Mouse (Mus musculus) kidney, postnatal 4 days (tissue): ENCODE measurements around the gene Gstp2.
"Not testable (repeated sequence)": the region's sequence is repeated elsewhere in the genome, so short reads cannot be mapped to it uniquely, and the experiment has no call there.

Experiments
- DNase-seq, 2 experiments: peaks; one replicate each; pipeline ENCODE4 v3.0.0; 2021; ENCODE audit warnings: mixed read lengths in 2 of 2

Gstp2 gene

DNA sequence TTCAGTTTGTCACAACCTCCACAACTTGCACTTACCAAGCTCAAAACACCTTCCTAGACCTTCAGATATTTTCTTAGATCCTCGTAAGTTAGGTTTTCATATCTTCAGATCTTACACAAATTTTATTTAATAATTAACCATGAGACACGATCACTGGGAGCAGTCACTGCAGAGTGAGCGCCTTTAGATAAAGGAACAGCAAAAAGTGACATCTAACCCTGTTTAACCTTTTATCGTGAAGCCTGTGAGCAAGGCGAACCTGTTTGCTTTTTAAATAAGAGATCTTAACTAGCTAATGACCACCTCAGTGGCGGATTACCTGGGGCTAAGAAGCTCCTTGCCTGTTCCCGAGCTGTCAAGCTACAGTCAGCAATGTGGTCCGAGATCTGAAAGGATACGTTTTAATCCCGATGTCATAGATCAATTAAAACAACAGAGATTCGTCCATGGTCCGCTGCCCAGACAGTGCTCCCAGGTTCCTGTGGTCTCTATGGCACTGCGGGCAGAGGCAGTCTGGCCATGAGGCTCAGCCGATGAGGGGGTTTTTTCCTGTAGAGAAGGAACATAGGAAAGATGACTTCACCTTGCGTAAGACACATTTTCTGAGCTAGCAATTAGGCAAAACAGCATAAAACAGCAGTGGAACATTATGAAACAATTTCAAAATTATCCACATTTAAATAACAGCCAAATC, 23.0 kb upstream of the Gstp2 start:
- no peak for DNase-seq

DNA sequence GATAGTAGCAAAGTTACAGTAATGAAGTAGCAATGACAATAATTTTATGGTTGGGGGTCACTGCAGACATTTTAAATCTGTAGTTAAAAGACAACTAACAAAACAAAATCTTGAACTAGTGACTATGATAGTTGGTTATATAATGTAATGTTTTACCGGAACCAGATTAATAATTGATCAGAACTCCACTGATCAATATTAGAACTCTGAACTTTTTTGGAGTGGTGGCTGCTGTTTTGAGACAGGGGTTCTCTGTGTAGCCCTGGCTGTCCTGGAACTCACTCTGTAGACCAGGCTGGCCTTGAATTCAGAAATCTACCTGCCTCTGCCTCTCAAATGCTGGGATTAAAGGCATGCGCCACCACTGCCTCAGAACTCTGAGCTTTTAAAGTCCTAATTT, 22.4 kb upstream of the Gstp2 start:
- not testable (repeated sequence) for DNase-seq

GRCm38 (mm10) chr19:4066877-4067276, 21.1 kb upstream of the Gstp2 start:
- no peak for DNase-seq

DNA sequence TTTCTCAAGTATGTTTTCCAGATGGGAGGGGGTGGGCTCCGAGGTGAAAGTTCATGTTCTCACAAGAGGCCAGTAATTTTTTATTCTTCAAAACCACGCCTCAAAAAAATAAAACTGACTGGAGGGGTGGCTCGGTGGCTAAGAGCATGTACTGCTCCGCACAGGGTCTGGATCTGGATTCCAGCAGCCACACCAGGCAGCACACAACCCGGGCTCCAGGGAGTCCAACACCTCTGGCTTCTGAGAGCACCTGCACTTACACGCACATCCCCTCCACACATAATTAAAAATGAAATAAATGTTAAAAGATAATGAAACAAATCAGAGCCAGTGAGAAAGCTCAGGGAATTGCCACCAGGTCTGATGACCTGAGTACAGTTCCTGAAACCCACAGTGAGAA, 20.5 kb upstream of the Gstp2 start:
- DNase-seq = no peak

- not testable (repeated sequence) for DNase-seq
These were observed 18.7 kb upstream of the Gstp2 start for GRCm38 (mm10) chr19:4064501-4064900.

DNA sequence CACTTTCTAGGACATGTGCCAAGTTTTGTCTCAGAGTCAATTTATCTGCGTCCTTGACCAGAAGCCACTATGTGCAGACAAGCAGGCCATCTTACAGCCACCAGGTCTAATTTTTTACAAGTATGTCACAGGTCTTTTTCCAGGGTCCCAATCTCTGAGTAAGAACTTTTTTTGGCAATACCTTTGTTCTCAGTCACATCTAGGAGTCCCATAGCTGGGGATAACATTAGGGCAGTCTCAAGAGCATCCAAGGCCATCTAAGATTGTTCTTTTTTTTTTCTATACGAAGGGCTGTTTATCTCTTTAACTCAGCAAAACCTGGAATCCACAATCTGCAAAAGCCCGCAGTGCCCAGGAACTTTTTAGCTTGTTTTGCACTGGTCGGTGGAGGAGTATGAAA, 17.5 kb upstream of the Gstp2 start:
- DNase-seq = not testable (repeated sequence)

DNA sequence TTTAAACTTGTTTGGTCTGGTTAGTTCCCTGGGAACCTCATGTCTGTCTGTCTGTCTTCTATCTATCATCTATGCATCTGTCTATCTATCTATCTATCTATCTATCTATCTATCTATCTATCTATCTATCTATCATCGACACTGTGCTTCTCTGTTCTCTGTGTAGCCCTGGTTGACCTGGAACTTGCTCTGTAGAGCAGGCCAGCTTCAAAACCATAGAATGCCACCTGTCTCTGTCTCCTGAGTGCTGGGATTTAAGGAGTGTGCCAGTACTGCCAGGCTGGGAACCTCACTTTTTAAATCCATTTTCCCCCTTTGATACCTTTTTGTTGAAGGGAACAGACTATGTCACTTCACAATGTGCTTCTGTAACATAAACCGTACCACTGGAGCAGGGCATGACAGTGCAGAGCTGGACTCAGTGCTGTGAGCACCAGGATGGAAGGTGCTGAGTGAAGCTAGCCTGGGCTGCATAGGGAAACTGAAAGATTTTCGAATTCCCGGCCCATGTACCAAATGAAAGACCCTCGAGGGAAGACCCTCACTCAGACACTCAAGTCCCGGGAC, 15.2 kb upstream of the Gstp2 start:
- DNase-seq = no peak

- not testable (repeated sequence) for DNase-seq
These were observed 14.4 kb upstream of the Gstp2 start for GRCm38 (mm10) chr19:4060044-4060898.

DNA sequence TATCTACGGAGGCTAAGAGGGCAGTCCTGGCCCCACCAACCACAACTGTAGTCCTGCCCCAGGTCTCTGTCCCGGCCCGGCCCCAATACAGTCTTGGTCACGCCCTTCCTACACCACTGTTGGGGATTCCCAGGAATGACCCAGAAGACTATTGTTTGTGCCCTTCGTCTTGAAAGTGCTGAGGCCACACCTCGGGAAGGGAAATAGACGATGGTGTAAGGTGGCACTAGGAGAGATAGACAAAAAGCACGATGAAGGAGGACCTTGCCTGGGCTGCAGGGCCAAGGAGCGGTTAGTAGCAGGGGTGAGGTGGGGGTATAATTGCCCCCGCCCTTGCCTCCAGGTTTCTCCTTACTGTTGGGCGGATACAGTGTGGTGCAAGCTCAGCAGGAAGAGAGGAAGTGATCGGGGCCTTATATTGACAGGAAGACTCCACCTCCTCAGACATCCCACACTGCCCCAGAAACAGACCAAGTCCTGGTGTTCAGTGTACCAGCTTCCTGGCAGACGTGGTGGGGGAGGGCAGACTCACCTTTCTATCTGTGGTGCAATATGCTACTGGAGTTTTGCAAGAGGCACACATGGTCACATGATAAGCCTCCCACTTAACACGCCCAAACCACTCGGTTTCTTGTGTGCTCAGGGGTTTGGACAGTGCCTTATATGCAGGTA, 13.4 kb upstream of the Gstp2 start, which contains the start of gene Gstp3:
Gene Gstp3, minus strand, starts transcription at position 501 of the 672 bp plus-strand sequence.
- no peak for DNase-seq

- no peak for DNase-seq
These were observed 12.8 kb upstream of the Gstp2 start for GRCm38 (mm10) chr19:4058581-4058980.

GRCm38 (mm10) chr19:4057962-4058361, 12.1 kb upstream of the Gstp2 start:
- DNase-seq = no peak

GRCm38 (mm10) chr19:4057389-4057788, 11.6 kb upstream of the Gstp2 start:
- no peak for DNase-seq

DNA sequence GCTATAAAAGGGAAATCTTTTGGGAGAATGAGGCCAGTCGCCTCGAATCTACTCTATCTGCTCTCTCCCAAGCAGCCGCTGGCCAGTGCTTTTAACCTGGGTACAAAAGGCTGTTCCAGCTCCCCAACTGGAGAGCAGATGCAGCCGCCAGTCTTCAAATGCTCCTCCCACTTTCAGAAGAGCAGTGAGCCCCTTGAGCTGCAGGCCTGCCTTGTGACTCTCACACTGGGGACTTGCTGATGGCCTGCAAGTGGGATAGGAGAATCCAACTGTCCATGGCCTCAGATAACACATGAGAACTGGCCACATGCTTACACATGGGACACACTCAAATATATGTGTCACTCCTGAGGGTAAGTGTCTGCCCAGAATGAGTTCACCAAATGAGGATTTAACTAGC, 10.9 kb upstream of the Gstp2 start:
- DNase-seq = no peak

DNA sequence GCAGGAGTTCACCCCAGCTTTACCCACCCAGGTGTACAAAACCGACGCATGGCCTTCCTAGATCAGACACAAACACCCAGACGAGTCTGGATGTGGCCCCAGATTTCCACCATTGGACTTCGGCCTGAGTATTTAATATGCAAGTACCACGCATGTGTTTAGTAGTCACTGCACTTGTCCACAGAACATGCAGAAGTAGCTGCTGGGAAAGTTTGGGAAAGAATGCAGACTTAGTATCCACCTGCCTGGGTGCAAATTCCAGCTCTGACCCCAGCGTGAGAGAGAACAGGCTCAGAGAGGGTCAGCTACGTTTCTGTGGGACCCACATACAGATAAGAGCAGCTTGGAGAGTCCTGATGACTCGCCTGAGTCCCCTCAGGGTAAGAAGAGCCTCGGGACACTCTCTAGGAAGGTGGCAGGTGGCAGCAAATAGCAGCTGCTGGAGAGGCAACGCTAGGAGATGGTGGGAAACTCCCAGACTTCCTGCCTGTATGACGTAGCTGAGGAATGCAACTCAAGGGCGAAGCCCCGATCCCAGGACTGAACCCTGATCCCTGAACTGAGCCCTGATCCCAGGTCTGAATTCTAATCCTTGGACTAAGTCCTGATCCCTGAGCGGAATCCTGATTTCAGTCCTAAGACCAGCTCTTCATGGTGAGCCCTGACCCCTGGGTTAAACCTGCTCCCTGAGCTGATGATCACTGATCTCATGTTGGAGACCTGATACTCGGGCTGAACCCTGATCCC, 10.3 kb upstream of the Gstp2 start:
- DNase-seq = no peak

- DNase-seq = no peak
These were observed 9.6 kb upstream of the Gstp2 start for GRCm38 (mm10) chr19:4055216-4055946.

GRCm38 (mm10) chr19:4054613-4055012, 8.8 kb upstream of the Gstp2 start:
- DNase-seq = no peak

- no peak for DNase-seq
These were observed 6.8 kb upstream of the Gstp2 start for GRCm38 (mm10) chr19:4052516-4053030.

DNA sequence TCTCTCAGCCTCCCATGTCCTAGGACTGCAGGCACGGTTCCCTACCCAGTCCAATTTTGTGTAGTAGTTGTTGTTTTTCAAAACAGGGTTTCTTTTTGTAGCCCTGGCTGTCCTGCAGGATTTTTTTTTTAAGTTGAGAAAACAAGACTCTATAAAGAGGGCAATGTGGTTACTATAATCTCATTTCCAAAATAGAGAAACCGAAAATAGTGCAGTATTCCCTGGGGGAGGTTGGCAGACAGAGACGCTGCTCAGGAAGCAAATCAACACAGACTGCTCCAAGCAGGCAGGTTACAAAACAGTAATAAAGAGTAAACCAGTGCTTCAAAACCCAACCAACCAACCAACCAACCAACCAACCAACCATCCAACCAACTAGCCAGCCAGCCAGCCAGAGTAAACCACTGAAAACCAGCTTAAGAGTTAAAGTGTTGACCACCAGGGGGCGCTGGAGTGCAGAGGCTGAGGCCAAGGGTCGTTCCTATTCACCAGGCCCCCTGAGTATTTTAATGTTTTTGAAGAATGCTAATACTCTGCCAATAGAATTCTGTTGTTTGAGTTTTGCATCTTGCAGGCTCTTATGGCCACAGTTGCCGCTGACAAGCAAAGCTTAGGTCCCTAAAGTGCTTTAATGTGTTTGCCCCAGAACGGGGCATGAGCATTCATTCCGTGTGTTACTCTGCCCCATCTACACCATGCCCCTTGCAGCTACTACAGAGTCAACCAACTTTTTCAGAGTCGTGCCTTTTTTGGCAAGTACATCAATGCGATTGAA, 6.1 kb upstream of the Gstp2 start:
- DNase-seq = peak; percentile 88

- no peak for DNase-seq
These were observed 5.2 kb upstream of the Gstp2 start for GRCm38 (mm10) chr19:4051016-4051415.

GRCm38 (mm10) chr19:4049069-4049468, 3.2 kb upstream of the Gstp2 start:
- not testable (repeated sequence) for DNase-seq

- peak; percentile 92 for DNase-seq
These were observed 2.0 kb upstream of the Gstp2 start for GRCm38 (mm10) chr19:4047859-4048258.
